Comparison of ENCODE assay signal across 11 mouse cellular contexts in the genomic region with DNA sequence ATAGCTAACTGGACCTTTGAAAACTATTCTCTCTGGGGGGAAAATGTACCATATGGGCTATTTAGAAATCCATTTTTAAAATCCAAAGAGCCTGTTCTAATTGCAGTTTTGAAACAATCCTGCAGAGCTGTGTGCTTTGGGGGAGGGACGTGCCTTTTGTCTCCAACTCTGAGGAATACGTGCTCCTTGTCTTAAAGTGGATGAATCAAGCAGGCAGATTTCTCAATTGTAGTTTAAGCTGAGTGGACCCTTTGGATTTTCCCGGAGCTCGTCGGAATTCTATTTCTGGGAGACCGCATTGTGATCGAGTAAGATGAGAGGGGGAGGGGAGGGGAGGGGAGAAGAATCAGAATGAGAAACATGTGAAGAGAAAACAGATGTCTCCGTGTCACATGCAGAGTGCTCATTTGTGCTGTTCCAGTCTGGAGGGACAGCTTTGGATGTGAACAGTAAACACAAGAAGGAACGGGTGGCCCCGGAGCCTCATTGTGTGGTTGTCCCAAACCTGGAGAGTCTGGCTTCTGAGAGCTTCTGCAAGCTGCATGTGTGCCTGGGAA.
DNase-seq lines count a peak whose midpoint lies in the region; ATAC-seq lines count a peak whose summit lies in the region.
"Had no signal": no experiment of that assay in that cellular context is flagged by ENCODE, and none has a peak within 500 bp of the region (broad histone marks: within the 10 kb centered on the region; RNA-seq: fewer than 3 reads in every experiment).

No protein-coding gene starts in this region.

- H3K4me1 ChIP-seq in embryonic facial prominence, embryonic 13.5 days, result peaks cover 20% of the 10 kb centered on the region
- 0 out of 2 replicates have a peak, but pooled peaks cover 10% of the 10 kb centered on the region for H3K4me1 ChIP-seq in hindbrain, embryonic 14.5 days (replicated peaks; ENCODE audit: control insufficient read depth, insufficient read depth, low read length)
- H3K4me1 ChIP-seq in midbrain, embryonic 11.5 days (ENCODE audit: control insufficient read depth, insufficient read depth, low read length), result peaks cover 9% of the 10 kb centered on the region; the same call in 1 of the 2 replicates
- H3K4me1 ChIP-seq: heart, embryonic 13.5 days; liver, embryonic 15.5 days had no signal

- ATAC-seq in embryonic facial prominence, embryonic 13.5 days (ENCODE audit: insufficient number of reproducible peaks, insufficient read depth, low FRiP score, low TSS enrichment, low read depth), result no peak
- no peak for ATAC-seq in hindbrain, embryonic 14.5 days (ENCODE audit: low FRiP score)
- no peak for ATAC-seq in midbrain, embryonic 11.5 days (ENCODE audit: low FRiP score)

- H3K27ac ChIP-seq in embryonic facial prominence, embryonic 13.5 days, result peak overlapping the region; percentile 78
- H3K27ac ChIP-seq in hindbrain, embryonic 14.5 days, result peak overlapping the region; percentile 57
- H3K27ac ChIP-seq in midbrain, embryonic 11.5 days (ENCODE audit: low read depth, low read length), result no peak overlapping the region
- H3K27ac ChIP-seq: heart, embryonic 13.5 days; liver, embryonic 15.5 days had no signal

- no peaks in the 10 kb centered on the region for H3K27me3 ChIP-seq in embryonic facial prominence, embryonic 13.5 days
- H3K27me3 ChIP-seq in hindbrain, embryonic 14.5 days (ENCODE audit: control insufficient read depth, insufficient read depth, low read length), result no peaks in the 10 kb centered on the region
- no peaks in the 10 kb centered on the region for H3K27me3 ChIP-seq in midbrain, embryonic 11.5 days (ENCODE audit: control insufficient read depth, insufficient read depth, low read length)
- H3K27me3 ChIP-seq: heart, embryonic 13.5 days; liver, embryonic 15.5 days had no signal

- peak overlapping the region; percentile 27 for H3K4me2 ChIP-seq in embryonic facial prominence, embryonic 13.5 days
- 0 out of 2 replicates have a peak overlapping the region, but pooled peaks have one; percentile 5 for H3K4me2 ChIP-seq in hindbrain, embryonic 14.5 days (replicated peaks)
- H3K4me2 ChIP-seq in midbrain, embryonic 11.5 days, result no peak overlapping the region
- H3K4me2 ChIP-seq: heart, embryonic 13.5 days; liver, embryonic 15.5 days had no signal

- 21% methylated on average over 10 of the region's 10 CpGs for WGBS in embryonic facial prominence, embryonic 13.5 days
- 32% methylated on average over 10 of the region's 10 CpGs for WGBS in hindbrain, embryonic 14.5 days
- WGBS in midbrain, embryonic 11.5 days, result 43% methylated on average over 10 of the region's 10 CpGs

- no peak overlapping the region for H3K4me3 ChIP-seq in embryonic facial prominence, embryonic 13.5 days
- no peak overlapping the region for H3K4me3 ChIP-seq in hindbrain, embryonic 14.5 days (replicated peaks; ENCODE audit: low read length)
- no peak overlapping the region for H3K4me3 ChIP-seq in midbrain, embryonic 11.5 days (ENCODE audit: low read depth, low read length)
- H3K4me3 ChIP-seq: heart, embryonic 13.5 days; liver, embryonic 15.5 days had no signal

- DNase-seq in layer of hippocampus, adult 18-20 months (ENCODE audit: low spot score in 2 of 2), result peak; percentile 11 to 55
- no peak for DNase-seq in layer of hippocampus, postnatal 36 days
- peak; percentile 25 for DNase-seq in hindbrain, embryonic 14.5 days (ENCODE audit: low spot score)
- DNase-seq in midbrain, embryonic 11.5 days (ENCODE audit: low spot score, missing footprints), result peak; percentile 85
- no peak for DNase-seq in cerebellum, adult 8-10 months
- DNase-seq in heart, postnatal 14 days, result no peak
- no peak for DNase-seq in adrenal gland, postnatal 36 days
- DNase-seq: kidney, adult 9 months had no signal

- H3K36me3 ChIP-seq in embryonic facial prominence, embryonic 13.5 days, result no peaks in the 10 kb centered on the region
- H3K36me3 ChIP-seq in hindbrain, embryonic 14.5 days (replicated peaks; ENCODE audit: control insufficient read depth, insufficient read depth), result no peaks in the 10 kb centered on the region
- H3K36me3 ChIP-seq in midbrain, embryonic 11.5 days (ENCODE audit: control insufficient read depth, insufficient read depth, low read length), result no peaks in the 10 kb centered on the region
- H3K36me3 ChIP-seq: heart, embryonic 13.5 days; liver, embryonic 15.5 days had no signal

- intact Hi-C loops in heart, postnatal 14 days (cut with DNase I), result no loop called here

- 0 out of 2 replicates have a peak overlapping the region, but pooled peaks have one; percentile 44 for H3K9ac ChIP-seq in embryonic facial prominence, embryonic 13.5 days
- H3K9ac ChIP-seq in hindbrain, embryonic 14.5 days, result no peak overlapping the region
- H3K9ac ChIP-seq in midbrain, embryonic 11.5 days (ENCODE audit: low read length), result no peak overlapping the region
- H3K9ac ChIP-seq: heart, embryonic 13.5 days; liver, embryonic 15.5 days had no signal

- H3K9me3 ChIP-seq in embryonic facial prominence, embryonic 13.5 days, result peaks cover 7% of the 10 kb centered on the region; the same call in 1 of the 2 replicates
- peaks cover 9% of the 10 kb centered on the region; the same call in 1 of the 2 replicates for H3K9me3 ChIP-seq in hindbrain, embryonic 14.5 days (ENCODE audit: control insufficient read depth, low read length)
- H3K9me3 ChIP-seq in midbrain, embryonic 11.5 days (ENCODE audit: control insufficient read depth, low read length), result no peaks in the 10 kb centered on the region
- H3K9me3 ChIP-seq: heart, embryonic 13.5 days had no signal

Comparison
In these comparisons a context has a peak if more than half of its experiments do, and no peak if none do; other contexts are left out.
1. DNase-seq: peak in layer of hippocampus, adult 18-20 months (2 of 2), hindbrain, embryonic 14.5 days (single experiment) and midbrain, embryonic 11.5 days (single experiment); none in layer of hippocampus, postnatal 36 days (0 of 2), cerebellum, adult 8-10 months (single experiment), heart, postnatal 14 days (0 of 2) and adrenal gland, postnatal 36 days (0 of 2).